Mouse (Mus musculus): Measurements from ENCODE around the gene Serp1. TPM values are rescaled to one million over a fixed set of nuclear protein-coding genes. Genes with fewer than 3 reads are reported as not detected.

The Serp1 gene
- total RNA-seq (2021) = 100 to 1,000 TPM; 123 to 135 TPM
- long read RNA-seq, experiment 1, full-length matches to known transcripts = 548 of 561 reads
- long read RNA-seq, experiment 1, partial matches to known transcripts = 1 of 561 reads
- long read RNA-seq, experiment 1, other reads (novel, unspliced or antisense) = 12 of 561 reads
- long read RNA-seq, experiment 2, full-length matches to known transcripts = 139 of 141 reads
- long read RNA-seq, experiment 2, partial matches to known transcripts = 0 of 141 reads
- long read RNA-seq, experiment 2, other reads (novel, unspliced or antisense) = 2 of 141 reads

DNA sequence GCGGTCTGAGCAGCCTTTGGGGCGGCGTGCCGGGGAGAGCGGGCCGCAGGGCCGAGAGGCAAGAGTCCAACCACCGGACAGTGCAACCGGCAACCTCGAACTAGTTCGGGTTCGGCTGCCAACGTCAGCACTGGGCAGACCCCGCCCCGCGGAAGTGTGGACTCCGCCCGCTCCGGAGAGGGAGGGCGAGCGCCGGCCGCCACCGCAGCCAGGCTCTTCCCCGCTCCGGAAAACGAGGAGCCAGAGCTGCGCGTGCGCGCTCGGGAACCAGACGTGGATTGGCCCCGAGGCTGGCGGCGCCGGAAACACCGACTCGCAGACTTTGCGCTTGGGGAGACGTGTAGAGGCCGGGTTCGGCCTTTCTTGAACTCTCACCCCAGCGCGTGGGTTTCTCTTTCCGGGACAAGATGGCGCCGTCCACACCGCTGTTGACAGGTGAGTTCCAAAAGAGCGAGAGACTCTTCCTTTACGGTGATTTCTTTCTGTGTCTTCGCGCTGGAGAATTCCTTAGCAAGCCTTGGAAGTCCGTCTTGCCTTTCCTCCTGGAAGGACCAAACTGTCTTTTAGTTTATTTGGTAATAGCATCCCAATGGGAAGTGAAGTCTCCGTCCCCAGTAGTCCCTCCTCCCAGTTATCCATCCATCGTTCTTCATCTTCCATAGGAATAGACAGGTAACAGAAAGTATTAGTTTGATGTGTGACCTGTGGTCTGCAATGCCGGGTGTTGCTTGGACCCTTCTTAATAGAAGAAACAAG lies at the start of gene Serp1, which contains the start of gene Eif2a:
Gene Serp1, minus strand, starts transcription at position 241 of the 756 bp plus-strand sequence.
Gene Eif2a, plus strand, starts transcription at position 170 of the 756 bp plus-strand sequence.
- peak; percentile 99 to 100 for DNase-seq

DNA sequence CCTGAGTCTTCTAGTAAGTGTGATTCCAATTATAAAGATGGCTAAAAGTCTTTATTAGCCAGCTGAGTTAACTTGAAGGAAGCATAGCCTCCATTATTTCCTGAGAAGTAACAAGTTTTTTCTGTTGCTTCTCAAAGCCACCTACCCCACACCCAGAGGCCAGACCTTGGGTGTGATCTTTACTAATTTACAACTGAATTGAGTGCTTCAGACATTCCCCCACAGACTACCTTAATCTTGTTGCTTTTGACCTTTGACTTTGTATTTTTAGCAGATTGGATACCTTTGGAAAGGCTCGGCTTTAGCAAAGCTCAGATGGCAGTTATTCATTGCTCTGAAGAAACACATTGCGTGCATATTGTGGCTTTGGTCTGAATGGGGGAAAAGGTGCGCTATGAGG lies 45.1 kb upstream of the Serp1 start:
- no peak for DNase-seq

DNA sequence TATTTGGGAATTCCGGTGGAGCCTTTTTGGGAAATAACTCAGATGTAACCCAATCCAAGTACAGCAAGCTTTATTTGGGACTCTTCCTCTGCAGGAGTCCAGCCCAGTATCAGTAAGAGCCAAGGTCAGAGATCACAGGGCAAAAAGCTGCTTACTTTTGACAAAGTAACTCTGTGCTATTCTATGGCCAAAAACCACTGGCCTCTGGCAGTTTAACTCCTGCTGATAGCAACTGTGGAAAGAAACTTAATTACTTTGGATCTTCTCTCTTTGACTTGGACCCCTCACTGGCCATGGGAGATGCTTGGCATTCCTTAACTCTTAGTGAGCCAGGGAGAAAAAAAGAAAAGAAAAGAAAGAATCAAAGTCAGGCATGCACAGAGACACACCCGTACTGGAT lies 35.7 kb upstream of the Serp1 start:
- DNase-seq = peak in 1 of 2 experiments; percentile 17

DNA sequence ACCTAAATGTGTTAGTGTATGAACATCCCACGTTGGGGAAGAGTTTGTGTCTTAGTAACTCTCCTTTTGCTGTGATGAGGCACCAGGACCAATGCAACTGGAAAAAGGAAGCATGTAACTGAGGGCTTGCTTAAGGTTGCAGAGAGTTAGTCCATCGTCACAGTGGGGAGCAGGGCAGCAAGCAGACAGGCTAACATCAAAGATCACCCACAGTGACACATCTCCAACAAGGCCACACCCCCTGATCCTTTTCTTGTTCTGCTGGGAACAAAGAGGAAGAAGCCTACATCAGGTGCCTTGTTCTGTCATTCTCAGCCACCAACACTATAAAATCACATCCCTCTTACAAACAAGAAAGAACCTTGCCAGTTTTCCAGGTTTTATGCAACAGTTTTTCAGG lies 34.2 kb upstream of the Serp1 start:
- no peak for DNase-seq

DNA sequence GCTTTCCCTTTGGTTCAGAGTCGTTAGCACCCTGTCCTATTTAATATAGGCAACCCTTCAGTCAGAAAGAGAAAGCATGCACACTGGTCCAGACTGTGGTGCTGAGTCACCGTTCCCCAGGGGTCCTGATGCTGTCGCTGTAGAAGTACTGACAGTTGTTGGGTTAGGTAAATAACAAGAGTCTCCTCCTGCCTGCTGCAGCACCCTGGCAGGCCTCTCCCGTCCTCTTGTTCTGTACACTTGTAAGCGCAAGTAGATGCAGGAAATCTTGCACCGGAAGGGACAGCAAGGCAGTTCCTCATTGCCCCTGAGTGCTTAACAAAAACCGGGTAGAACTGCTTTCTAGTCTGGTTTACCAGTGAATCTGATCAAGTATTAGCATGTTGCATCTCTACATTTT lies 31.0 kb upstream of the Serp1 start:
- DNase-seq = no peak

DNA sequence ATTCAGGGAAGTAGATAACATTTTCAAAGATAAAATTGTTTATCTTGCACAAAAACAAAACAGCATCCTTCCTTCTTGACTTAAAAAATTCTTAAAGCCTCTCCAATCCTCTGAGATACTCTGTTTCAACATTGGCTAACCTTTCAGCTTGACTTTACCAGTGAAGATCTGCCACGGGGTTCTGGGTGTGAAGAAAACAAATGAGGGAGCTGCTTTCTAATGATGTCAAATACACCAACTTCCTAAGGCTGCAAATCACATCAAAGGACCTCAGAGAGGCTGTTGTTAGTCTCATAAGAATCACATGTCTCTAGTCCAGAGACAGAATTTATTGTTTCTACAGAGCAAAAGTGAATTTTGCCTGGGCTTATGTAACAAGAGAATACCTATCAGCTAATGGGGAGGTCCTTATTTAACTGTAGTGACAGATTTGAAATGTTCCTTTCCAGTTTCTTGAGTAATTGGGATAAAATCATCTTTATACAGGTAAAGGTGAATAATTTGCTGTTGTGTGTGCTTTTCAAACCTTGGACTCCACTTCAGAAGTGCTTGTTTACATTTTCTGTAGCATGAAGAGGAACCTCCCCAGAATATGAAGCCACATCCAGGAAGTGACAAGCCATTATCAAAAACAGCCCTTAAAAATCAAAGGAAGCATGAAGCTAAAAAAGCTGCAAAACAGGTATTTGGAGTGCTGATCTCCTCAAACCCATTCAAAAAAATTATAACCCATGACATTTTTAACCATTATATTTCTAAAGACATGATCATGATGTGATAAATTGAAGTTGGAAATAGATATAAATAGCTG lies 26.5 kb upstream of the Serp1 start:
- DNase-seq = no peak

DNA sequence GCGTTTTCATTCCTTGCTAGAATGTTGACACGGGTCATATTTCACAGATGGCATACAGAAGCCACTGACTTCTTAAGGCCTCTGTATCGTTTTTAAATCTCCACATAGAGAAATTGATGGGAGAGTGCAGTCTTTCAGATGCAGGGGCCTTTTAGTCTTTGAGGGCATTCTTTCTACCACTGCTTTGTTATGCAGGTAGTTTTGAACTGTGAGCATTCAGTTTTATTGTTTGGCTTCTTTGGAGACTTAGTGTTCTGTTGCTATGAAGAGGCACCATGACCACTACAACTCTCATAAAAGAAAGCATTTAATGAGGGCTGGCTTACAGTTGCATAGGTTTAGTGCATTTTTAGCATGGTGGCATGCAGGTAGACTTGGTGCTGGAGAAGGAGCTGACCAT lies 10.9 kb upstream of the Serp1 start:
- no peak for DNase-seq

DNA sequence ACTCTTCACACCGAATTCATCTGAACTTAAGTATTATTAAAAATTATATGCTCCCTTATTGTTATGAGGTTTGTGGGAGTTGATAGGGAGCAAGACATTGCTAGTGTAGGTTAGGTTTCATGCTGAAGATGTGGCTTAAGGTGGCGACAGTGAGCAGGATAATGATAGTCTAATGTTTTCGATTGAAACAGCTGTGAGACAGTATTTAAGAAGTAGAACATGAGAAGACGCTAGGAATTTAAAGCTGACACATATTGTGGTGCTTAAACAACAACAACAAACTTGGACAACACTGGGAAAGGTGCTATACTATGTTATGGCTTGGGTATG lies 681 bp upstream of the Serp1 start:
- no peak for DNase-seq

DNA sequence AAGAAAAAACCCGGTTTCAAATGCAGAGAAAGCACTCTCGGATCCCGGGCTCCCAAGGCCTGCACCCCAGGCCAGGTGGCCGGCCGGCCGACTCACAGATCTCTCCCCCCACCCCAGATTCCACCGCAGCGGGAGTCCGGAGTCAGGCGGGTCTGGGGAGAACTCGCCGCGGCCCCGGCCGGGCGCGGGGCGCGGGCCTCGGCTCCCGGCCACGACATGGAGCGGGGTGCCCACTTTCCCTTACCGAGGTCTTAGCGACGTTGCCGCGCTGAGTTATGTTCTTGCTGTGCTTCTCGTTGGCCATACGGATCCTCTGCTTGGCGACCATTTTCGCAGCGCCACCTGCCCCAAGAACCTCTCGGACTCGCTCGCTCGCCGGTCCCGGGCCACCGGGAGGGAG lies 526 bp downstream of the Serp1 start:
- DNase-seq = no peak

DNA sequence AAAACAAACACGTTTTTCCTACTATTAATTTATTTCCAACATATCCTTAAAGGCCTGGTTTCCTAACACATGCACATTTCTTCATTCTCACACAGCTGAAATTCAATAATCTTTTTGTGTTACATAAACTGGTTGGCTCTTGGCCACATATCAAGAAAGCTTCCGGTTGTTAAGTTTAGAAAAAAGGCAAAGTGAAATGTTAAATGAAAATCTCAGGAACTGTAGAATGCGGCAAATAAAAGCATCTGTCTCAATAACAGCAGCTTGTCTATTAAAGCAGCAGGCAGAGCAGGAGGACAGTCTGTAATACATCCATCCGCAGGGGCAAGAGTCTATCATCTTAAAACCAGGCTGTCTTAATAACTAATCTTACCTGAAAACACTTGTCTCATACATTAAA lies 1.4 kb downstream of the Serp1 start:
- DNase-seq = no peak

DNA sequence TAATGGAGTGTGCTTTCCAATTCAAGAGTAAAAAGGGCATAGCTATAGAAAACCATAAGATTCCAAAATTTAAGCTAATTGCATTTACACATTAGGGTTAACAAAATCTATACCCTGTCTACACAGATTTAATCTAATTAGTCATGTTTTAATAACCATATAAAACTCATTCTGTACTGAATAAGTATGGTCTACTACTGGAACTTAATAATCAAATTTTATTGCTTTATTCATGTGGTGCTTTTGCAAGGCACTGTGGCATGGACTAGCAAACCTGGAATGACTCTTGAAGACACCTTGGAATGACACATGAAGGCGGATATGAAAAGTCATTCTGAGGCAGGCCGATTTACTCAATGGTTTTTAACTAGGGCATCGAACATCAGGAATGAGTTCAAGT lies 2.3 kb downstream of the Serp1 start:
- DNase-seq = no peak

DNA sequence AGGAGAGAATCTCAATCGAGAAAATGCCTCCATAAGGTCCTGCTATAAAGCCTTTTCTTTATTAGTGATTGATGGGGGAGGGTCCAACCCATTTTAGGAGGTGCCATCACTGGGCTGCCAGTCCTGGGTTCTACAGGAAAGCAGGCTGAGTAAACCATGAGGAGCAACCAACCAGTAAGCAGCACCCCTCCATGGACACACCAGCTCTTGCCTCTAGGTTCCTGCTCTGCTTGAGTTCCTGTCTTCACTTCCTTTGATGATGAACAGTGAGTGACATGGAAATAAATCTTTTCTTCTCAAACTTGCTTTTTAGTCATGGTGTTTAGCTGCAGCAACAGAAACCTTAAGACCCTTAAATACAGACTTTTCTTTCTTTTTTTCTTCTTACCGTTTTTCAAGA lies 4.3 kb downstream of the Serp1 start:
- DNase-seq = no peak

DNA sequence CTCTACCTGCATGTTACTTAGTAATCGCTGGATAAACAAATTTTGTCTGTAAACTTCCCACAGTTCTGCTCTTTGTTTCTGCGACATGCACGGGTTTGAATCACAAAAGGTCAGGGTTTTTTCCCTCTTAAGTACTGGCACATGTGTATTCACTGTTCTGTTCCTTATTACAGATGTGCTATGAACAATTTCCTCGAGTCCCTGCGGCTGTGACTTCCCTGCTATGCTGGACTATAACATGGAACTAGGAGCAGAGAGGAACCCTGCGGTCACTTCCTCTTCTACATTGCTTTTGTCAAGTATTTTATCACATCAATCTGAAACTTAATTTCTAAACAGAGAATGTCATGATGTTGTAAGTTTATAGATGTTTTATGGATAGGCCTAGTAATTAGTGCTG lies 5.4 kb downstream of the Serp1 start:
- DNase-seq = peak; percentile 10 to 12

DNA sequence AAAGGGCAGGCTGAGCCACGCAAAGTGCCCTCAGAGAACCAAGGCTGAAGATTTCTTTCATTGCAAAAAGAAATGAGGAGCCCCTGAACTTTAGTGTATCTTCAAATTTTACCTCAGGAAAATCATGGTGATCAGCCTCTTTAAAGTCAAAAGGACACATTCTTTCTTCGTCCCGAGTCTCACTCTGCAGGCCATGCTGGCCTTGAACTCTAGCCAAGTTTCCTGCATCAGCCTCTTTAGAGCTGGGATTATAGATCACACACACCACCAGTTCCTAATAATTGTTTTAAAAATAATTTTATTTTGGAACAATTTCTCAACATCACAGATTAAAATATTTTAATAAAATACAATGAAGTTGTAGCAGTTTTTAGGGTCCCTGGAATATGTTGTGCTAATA lies 6.2 kb downstream of the Serp1 start:
- DNase-seq = peak; percentile 54

DNA sequence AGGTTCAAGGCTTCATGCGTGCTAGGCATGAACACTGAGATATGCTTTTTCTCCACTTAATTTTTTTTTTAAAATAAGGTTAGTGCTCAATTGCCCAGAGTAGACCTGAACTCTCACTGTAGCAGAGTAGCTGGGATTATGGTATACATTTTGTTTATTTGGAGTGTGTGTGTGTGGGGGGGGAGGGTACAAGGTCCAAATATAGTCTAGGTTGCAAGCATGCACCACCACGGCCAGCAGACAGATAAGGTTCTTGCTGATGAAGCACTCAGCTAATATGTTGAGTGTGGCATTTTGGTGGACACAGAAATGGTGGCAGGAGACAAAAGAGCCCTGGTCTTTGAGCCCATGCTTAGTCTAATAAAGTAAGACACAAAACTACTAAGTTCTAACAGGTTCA lies 6.7 kb downstream of the Serp1 start:
- DNase-seq = no peak

DNA sequence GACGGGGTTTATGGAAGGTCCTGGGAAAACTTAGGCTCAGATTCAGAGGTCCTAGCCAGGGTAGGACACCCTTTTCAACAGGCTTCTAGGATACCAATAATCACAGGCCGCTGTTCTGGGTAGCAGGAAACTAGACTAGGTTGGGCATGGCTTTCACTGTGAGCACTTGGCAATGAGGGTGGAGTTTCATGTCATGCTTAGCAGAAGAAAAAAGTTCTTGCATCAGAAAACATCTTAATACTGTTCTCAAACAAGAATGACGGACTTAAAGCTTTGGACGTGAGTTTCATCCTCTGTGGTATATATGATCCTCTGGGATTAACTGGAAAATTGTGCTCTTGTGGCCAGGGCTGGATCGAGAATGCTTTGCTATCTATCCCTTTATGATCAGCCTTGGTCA lies 7.9 kb downstream of the Serp1 start:
- no peak for DNase-seq

DNA sequence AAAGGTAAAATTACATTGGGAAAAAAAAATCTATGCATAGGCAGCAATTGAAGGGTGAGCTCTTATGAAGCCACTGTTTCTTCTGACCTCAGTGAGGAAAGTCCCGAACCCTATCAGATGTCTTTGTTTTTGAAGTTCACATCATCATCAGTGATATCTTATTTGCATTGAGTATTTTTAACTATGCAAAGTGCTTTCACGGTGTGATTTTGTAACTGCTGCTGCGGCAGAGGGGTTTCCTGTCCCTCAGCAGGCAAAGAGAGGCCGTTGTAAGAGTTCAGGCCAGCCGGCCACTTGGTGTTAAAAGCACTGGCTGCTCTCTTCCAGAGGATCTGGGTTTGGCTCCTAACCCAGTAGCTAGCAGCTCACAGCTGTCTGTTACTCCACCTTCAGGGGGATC lies 8.4 kb downstream of the Serp1 start:
- DNase-seq = no peak

DNA sequence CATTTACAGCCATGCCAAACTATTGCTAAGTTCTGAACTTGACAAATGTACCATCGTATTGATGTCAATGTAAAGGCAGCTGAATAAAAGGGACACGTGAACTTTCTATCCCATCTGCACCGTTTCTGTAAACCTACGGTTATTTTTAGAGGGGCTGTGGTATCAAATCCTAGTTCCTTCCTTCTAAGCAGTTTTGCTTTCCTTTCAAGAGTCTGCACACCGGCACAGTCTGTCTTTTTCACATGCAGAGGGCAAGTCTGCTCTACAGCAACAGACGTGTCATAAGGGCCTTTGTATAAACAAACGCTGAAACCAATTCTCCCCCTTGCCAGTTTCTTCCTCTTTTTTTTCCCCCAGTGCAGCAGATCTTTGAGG lies 9.1 kb downstream of the Serp1 start:
- DNase-seq = no peak

DNA sequence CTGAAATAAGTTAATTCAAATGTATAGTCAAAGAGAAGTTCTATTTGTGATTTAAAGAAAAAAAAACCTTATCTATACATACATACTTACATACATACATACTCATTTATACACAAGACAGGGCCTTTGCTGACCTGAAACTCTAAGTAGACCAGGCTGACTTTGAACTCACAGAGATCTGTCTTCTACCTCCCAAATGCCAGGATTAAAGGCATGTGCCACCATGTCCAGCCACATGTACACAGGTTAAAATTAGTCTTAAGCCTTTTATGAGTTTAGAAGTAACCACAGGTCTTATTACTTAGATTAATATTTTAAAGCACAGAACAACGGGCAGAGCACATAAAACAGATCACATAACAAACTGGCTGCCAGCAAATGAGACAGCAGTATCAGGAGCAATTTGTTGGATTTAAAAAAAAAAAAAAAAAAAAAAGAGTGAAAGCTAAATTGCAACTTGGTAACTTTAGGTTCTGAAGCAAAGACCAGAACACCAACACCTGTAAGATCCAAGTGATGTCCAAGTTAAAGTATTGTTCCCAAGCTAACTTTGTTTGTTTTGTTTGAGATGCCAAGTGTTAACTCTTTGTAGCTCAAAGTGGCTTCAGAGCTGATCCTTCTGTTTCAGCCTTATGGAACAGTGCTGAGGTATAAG lies 9.6 kb downstream of the Serp1 start:
- no peak for DNase-seq

DNA sequence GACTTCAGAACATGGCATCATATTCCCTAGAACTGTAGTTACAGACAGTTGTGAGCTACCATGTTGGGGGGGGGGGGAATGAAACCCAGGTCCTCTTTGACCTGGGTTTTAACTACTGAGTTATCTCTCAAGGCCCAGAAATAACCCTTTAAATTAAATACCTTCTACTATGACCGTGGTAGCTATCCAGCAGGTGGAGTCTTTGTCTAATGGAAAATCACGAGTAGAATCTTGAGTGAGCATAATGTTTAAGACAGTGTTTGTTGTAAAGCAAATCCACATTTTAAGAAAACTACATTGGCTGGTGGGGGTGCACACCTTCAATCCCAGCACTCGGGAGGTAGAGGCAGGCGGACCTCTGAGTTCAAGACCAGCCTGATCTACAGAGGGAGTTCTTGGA lies 12.2 kb downstream of the Serp1 start:
- no peak for DNase-seq

DNA sequence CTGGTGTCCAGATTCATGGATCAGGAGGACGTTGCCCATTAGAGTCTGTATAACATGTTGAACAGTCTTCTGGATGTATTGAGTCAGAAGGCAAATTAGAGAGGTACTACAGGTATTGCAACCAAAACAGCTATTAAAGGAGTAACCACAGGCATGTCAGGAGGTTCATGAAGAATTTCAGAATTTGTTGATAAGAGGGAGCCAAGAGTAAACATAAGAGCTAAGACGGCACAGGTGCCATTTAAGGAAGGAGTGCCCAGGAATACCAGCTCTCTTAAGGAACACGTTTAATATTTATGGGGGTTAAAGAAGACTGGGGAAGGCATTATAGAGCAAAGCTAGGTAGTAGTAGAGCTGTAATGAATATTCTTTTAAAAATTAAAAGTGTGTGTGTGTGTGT lies 13.0 kb downstream of the Serp1 start:
- no peak for DNase-seq

DNA sequence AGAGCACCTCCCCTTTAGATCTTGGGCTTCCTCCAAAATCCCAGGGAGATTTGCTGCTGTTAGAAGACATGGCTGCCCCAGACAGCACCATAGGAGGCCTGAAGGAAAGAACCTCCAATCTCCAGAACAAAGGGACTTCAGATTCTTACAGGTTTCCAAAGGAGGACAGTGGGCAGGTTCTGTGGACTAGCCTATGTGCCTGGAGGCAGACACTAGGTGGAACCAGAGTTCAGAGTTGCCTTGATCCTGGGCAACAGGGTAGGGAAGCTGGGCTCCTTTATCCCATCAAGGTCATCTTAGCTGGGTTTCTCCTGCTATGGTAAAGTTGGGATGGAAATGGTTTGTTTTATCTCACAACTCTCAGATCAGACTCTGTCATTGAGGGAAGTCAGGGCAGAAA lies 14.1 kb downstream of the Serp1 start:
- DNase-seq = peak; percentile 44 to 52

Measured in adrenal gland, postnatal 36 days (tissue).